Mouse (Mus musculus) heart, embryonic 13.5 days (tissue): Measurements from ENCODE around the gene Ipo7. TPM values are rescaled to one million over a fixed set of nuclear protein-coding genes. Genes with fewer than 3 reads are reported as not detected.

Experiments used
- ATAC-seq: fragments of 200-750 bp; cut with Nextera tagmentation; 2 replicates; pipeline ENCODE4 v1.8.0; 2017; ENCODE audit warnings: moderate TSS enrichment; ENCODE audit not compliant: insufficient number of reproducible peaks, low FRiP score, low TSS enrichment; ENCODE audit errors: extremely low read depth
- H3K27ac ChIP-seq: fragments of 300-500 bp; sonication (generic); replicated peaks from 2 replicates; pipeline ENCODE4 v1.5.1; 2015; ENCODE audit warnings: moderate library complexity, mild to moderate bottlenecking, inconsistent platforms
- H3K27me3 ChIP-seq: fragments of 300-500 bp; sonication (generic); replicated peaks from 2 replicates; pipeline ENCODE4 v1.6.1; 2015; ENCODE audit warnings: mild to moderate bottlenecking, inconsistent platforms
- H3K36me3 ChIP-seq: fragments of 300-500 bp; sonication (generic); 2 replicates; pipeline ENCODE4 v1.6.1; 2015; ENCODE audit warnings: mild to moderate bottlenecking, inconsistent platforms
- H3K4me1 ChIP-seq: fragments of 300-500 bp; sonication (generic); 2 replicates; pipeline ENCODE4 v1.6.1; 2015; ENCODE audit warnings: inconsistent platforms
- H3K4me2 ChIP-seq: fragments of 300-500 bp; sonication (generic); 2 replicates; pipeline ENCODE4 v1.6.1; 2015; ENCODE audit warnings: inconsistent platforms, mild to moderate bottlenecking, moderate library complexity
- H3K4me3 ChIP-seq: fragments of 300-500 bp; sonication (generic); 2 replicates; pipeline ENCODE4 v1.5.1; 2015; ENCODE audit warnings: moderate library complexity, mild to moderate bottlenecking, inconsistent platforms
- H3K9ac ChIP-seq: fragments of 300-500 bp; sonication (generic); 2 replicates; pipeline ENCODE4 v1.6.1; 2015; ENCODE audit warnings: inconsistent platforms, mild to moderate bottlenecking, moderate library complexity
- H3K9me3 ChIP-seq: fragments of 300-500 bp; sonication (generic); 2 replicates; pipeline ENCODE4 v1.6.1; 2016; ENCODE audit warnings: inconsistent platforms
- WGBS: fragments of 180-500 bp; shearing (Covaris S2); methylation state at CpG from one replicate; pipeline ENCODE4 v1.1.7; 2015; ENCODE audit warnings: mixed read lengths; 5-methylcytosine and 5-hydroxymethylcytosine counted together
- polyA plus RNA-seq: library from polyadenylated mRNA; unstranded; fragments of >200 nt; fragmentation: Nextera tagmentation; extraction: Ambion mirVana; gene quantifications from 2 replicates; pipeline ENCODE4 v1.2.1, GENCODE M21; 2015

Ipo7 gene
- polyA plus RNA-seq, 1 experiment from 2014 or later = 32.9 TPM

- Histone ChIP-seq H3K27ac (peak overlapping the region; percentile 94), H3K9me3 (no peaks in the 10 kb centered on the region), H3K4me3 (no peak overlapping the region), H3K9ac (0 out of 2 replicates have a peak overlapping the region, but pooled peaks have one; percentile 6), H3K4me1 (peaks cover 21% of the 10 kb centered on the region), H3K27me3 (no peaks in the 10 kb centered on the region), H3K4me2 (peak overlapping the region; percentile 30), H3K36me3 (no peaks in the 10 kb centered on the region)
- ATAC-seq = peak; percentile 61; the same call in 1 of the 2 replicates
- 34% methylated on average over 2 of the region's 2 CpGs for WGBS
Measured at GRCm38 (mm10) chr7:109993157-109993959, 24.7 kb upstream of the Ipo7 start.

GRCm38 (mm10) chr7:109998388-109998787 is 19.7 kb upstream of the Ipo7 start:
- Histone ChIP-seq H3K9me3 (no peaks in the 10 kb centered on the region), H3K4me2 (no peak overlapping the region), H3K9ac (no peak overlapping the region), H3K36me3 (no peaks in the 10 kb centered on the region), H3K27me3 (no peaks in the 10 kb centered on the region), H3K4me3 (no peak overlapping the region), H3K27ac (no peak overlapping the region), H3K4me1 (peaks cover 17% of the 10 kb centered on the region)
- WGBS = 77% methylated on average over 4 of the region's 4 CpGs
- ATAC-seq = no peak

DNA sequence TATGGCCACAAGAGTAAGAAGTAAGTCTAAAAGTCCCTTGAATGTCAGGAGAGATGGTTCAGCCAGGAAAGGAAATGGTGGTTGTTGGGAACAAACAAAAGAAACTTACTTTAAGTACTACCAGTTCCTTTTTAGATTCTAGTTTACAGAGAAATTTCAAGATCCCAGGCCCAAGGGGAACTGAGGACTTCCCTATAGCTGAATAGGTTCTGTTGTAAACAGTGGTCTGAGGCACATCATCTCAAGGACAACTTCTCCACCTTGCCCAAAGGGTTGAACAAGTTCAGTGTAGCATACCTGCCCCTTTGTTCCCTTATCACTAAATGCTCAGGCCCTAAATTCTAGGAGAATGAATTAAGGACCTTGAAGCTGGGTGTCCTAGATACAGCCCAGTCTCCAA is 16.0 kb upstream of the Ipo7 start:
- Histone ChIP-seq H3K27me3 (no peaks in the 10 kb centered on the region), H3K36me3 (no peaks in the 10 kb centered on the region), H3K9me3 (no peaks in the 10 kb centered on the region), H3K4me2 (no peak overlapping the region), H3K4me1 (peaks cover 7% of the 10 kb centered on the region), H3K4me3 (no peak overlapping the region), H3K9ac (no peak overlapping the region), H3K27ac (no peak overlapping the region)
- ATAC-seq = no peak

DNA sequence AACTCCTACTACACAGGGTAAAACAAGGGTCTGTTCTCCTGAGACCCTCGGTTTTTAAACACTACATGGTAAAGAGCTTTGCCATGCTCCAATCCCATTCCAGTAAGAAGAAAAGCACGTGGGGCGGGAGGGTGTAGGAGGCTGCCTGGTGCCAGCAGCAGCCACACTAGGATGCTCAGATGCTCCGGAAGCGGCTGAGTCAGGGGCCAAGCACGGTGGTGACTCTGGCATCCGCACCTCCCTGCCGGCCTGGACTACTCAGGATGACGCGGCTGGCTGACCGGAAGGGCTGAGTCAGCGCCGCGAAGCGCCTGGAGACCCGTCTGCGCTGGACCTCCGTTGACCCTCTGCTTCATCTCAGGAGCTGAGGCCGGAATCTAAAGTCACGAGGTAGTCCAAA is 15.1 kb upstream of the Ipo7 start:
- Histone ChIP-seq H3K4me2 (peak overlapping the region; percentile 67), H3K4me1 (peaks cover 7% of the 10 kb centered on the region), H3K27ac (no peak overlapping the region), H3K9ac (peak overlapping the region; percentile 73), H3K27me3 (no peaks in the 10 kb centered on the region), H3K4me3 (peak overlapping the region; percentile 36), H3K36me3 (no peaks in the 10 kb centered on the region), H3K9me3 (no peaks in the 10 kb centered on the region)
- WGBS = 6% methylated on average over 20 of the region's 20 CpGs
- ATAC-seq = peak; percentile 46; the same call in 1 of the 2 replicates

- H3K4me1 ChIP-seq = peaks cover 7% of the 10 kb centered on the region
- H3K36me3 ChIP-seq = no peaks in the 10 kb centered on the region
- no peak for ATAC-seq
- H3K4me3 ChIP-seq = no peak overlapping the region
- no peak overlapping the region for H3K4me2 ChIP-seq
- no peaks in the 10 kb centered on the region for H3K27me3 ChIP-seq
- H3K27ac ChIP-seq = no peak overlapping the region
- H3K9ac ChIP-seq = no peak overlapping the region
- no peaks in the 10 kb centered on the region for H3K9me3 ChIP-seq
Measured at GRCm38 (mm10) chr7:110005976-110006375, 12.1 kb upstream of the Ipo7 start.

DNA sequence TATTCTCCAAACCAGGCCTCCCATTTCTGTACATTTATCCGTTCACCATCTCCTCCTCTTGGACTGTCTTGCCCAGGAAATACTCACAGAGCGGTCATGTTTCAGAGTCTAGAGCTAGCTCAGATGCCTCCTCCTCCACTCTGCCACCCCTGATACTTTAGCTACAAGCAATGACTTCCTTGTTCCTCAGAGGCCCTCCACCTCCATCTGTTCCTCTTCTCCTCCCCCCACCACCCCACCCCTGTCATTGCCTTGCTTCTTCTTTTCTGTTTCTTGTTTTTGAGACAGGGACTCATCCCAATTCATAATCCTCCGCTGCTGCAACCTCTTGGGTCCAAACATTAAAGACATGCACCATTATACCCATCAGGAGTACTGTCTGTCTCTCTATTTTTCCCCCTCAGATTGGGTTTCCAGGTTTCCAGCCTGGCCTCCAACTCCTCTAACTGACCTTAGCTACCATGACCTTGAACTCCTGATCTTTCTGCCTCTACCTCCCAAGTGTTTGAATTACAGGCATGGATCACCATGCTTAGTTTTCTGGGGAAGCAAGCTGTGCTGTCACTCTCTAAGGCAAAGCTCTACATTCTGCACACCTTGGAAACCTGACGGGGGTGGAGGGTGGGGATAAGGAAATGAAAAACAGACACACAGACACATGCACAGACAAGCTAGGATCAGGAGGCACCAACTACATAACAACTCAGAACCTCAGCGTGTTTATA is 11.4 kb upstream of the Ipo7 start:
- Histone ChIP-seq H3K36me3 (no peaks in the 10 kb centered on the region), H3K4me3 (no peak overlapping the region), H3K4me2 (no peak overlapping the region), H3K9me3 (no peaks in the 10 kb centered on the region), H3K4me1 (peaks cover 7% of the 10 kb centered on the region), H3K27ac (no peak overlapping the region), H3K9ac (no peak overlapping the region), H3K27me3 (no peaks in the 10 kb centered on the region)
- 70% methylated on average over 5 of the region's 5 CpGs for WGBS
- ATAC-seq = no peak

DNA sequence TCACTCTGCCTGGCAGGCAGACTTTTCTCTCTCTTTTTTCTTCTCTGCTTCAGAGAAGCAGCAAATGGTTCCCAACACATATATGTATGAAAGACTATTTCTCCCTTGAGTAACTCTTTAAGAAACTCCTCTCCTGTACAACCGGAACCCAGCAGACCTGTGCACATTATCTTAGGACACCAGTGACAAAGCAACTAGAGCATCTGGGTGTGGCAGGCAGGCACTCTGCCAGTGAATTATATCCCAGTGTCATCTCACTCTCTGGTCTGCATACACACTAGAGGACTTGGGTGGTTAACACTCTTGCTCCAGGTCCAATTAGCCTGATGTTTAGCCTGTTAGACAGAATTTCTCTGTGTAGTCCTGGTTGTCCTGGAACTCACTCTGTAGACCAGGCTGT is 9.6 kb upstream of the Ipo7 start:
- Histone ChIP-seq H3K4me1 (no peaks in the 10 kb centered on the region), H3K9me3 (no peaks in the 10 kb centered on the region), H3K27ac (no peak overlapping the region), H3K36me3 (no peaks in the 10 kb centered on the region), H3K4me3 (no peak overlapping the region), H3K9ac (no peak overlapping the region), H3K4me2 (no peak overlapping the region), H3K27me3 (no peaks in the 10 kb centered on the region)
- 72% methylated on average over 1 of the region's 1 CpGs for WGBS
- no peak for ATAC-seq

- no peak for ATAC-seq
- H3K27ac ChIP-seq = no peak overlapping the region
- no peaks in the 10 kb centered on the region for H3K4me1 ChIP-seq
- H3K36me3 ChIP-seq = no peaks in the 10 kb centered on the region
- H3K27me3 ChIP-seq = no peaks in the 10 kb centered on the region
- H3K4me3 ChIP-seq = no peak overlapping the region
- no peak overlapping the region for H3K4me2 ChIP-seq
- 81% methylated on average over 6 of the region's 6 CpGs for WGBS
- no peak overlapping the region for H3K9ac ChIP-seq
- H3K9me3 ChIP-seq = no peaks in the 10 kb centered on the region
Measured at GRCm38 (mm10) chr7:110009084-110009483, 9.0 kb upstream of the Ipo7 start.

- WGBS = 39% methylated on average over 1 of the region's 1 CpGs
- Histone ChIP-seq H3K9me3 (no peaks in the 10 kb centered on the region), H3K27me3 (no peaks in the 10 kb centered on the region), H3K4me1 (no peaks in the 10 kb centered on the region), H3K9ac (no peak overlapping the region), H3K4me3 (no peak overlapping the region), H3K4me2 (no peak overlapping the region), H3K36me3 (no peaks in the 10 kb centered on the region), H3K27ac (no peak overlapping the region)
- ATAC-seq = no peak
Measured at GRCm38 (mm10) chr7:110011417-110011816, 6.7 kb upstream of the Ipo7 start.

GRCm38 (mm10) chr7:110014272-110014671 is 3.8 kb upstream of the Ipo7 start:
- H3K36me3 ChIP-seq = no peaks in the 10 kb centered on the region
- no peak overlapping the region for H3K4me3 ChIP-seq
- no peaks in the 10 kb centered on the region for H3K9me3 ChIP-seq
- 0 out of 2 replicates have a peak, but pooled peaks cover 3% of the 10 kb centered on the region for H3K4me1 ChIP-seq
- WGBS = 67% methylated on average over 5 of the region's 5 CpGs
- no peak overlapping the region for H3K27ac ChIP-seq
- no peak overlapping the region for H3K9ac ChIP-seq
- no peak overlapping the region for H3K4me2 ChIP-seq
- H3K27me3 ChIP-seq = no peaks in the 10 kb centered on the region
- no peak for ATAC-seq

GRCm38 (mm10) chr7:110018631-110019482 is 783 bp downstream of the Ipo7 start:
- Histone ChIP-seq H3K4me3 (peak overlapping the region; percentile 98), H3K27ac (peak overlapping the region; percentile 95), H3K9me3 (no peaks in the 10 kb centered on the region), H3K27me3 (no peaks in the 10 kb centered on the region), H3K36me3 (0 out of 2 replicates have a peak, but pooled peaks cover under 1% of the 10 kb centered on the region), H3K4me2 (peak overlapping the region; percentile 84), H3K4me1 (peaks cover 20% of the 10 kb centered on the region), H3K9ac (peak overlapping the region; percentile 98)
- WGBS = under 1% methylated on average over 42 of the region's 42 CpGs
- peak; percentile 56 for ATAC-seq
